Mouse (Mus musculus): ENCODE results near the gene Tmem107. TPM values are rescaled to one million over a fixed set of nuclear protein-coding genes. Genes with fewer than 3 reads are reported as not detected.

Gene Tmem107
- total and polyA plus RNA-seq, 3 experiments = 22.6 to 31.3 (median 30.1) TPM

GRCm38 (mm10) chr11:69051771-69052170 lies 18.8 kb upstream of the Tmem107 start:
- DNase-seq (ENCODE audit: extremely low read depth) = no peak
- TF ChIP-seq ZMIZ1 (IDR thresholded peaks at IDR 0.05; ENCODE audit: low read depth, low read length) (no peak), KAT2A (IDR thresholded peaks at IDR 0.05; ENCODE audit: insufficient replicate concordance, low read length) (no peak), EP300 (IDR thresholded peaks at IDR 0.05; ENCODE audit: low read length) (no peak), SMC3 (IDR thresholded peaks at IDR 0.05; ENCODE audit: low read depth, low read length) (no peak), CHD1 (IDR thresholded peaks at IDR 0.05; ENCODE audit: low read depth, low read length) (no peak)
- Histone ChIP-seq H3K4me1 (ENCODE audit: control insufficient read depth in 1 of 2, insufficient read depth in 2 of 2) (peaks cover 16 to 64% of the 10 kb centered on the region in 2 experiments), H3K9me3 (replicated peaks; ENCODE audit: low read length) (no peaks in the 10 kb centered on the region), H3K4me2 (ENCODE audit: insufficient read depth, low read depth, poor library complexity, severe bottlenecking) (no peak overlapping the region), H3K4me3 (replicated peaks in 1 of 3; ENCODE audit: low read depth in 2 of 3, low read length in 2 of 3, poor library complexity in 1 of 3) (no peak overlapping the region), H3K79me2 (replicated peaks; ENCODE audit: control insufficient read depth, extremely low read depth, insufficient read depth, poor library complexity, severe bottlenecking) (peaks cover 43% of the 10 kb centered on the region), H3K27me3 (replicated peaks) (no peaks in the 10 kb centered on the region), H3K9ac (ENCODE audit: insufficient read depth, low read depth) (no peak overlapping the region), H3K36me3 (replicated peaks in 1 of 2; ENCODE audit: control insufficient read depth in 1 of 2, insufficient read depth in 1 of 2, low read length in 1 of 2) (peaks cover 42 to 78% of the 10 kb centered on the region in 2 experiments), H3K27ac (ENCODE audit: insufficient read depth, low read depth) (no peak overlapping the region)
- in situ Hi-C loops (cut with MboI; ENCODE audit: low pct_ligation_motif_present, low pct_unique_long_range_greater_than_20kb, low sequenced_read_pairs) (no loop called here), dilution Hi-C loops (cut with MboI; ENCODE audit: extremely low pct_ligation_motif_present, extremely low pct_unique_long_range_greater_than_20kb, low sequenced_read_pairs) (no loop called here)

DNA sequence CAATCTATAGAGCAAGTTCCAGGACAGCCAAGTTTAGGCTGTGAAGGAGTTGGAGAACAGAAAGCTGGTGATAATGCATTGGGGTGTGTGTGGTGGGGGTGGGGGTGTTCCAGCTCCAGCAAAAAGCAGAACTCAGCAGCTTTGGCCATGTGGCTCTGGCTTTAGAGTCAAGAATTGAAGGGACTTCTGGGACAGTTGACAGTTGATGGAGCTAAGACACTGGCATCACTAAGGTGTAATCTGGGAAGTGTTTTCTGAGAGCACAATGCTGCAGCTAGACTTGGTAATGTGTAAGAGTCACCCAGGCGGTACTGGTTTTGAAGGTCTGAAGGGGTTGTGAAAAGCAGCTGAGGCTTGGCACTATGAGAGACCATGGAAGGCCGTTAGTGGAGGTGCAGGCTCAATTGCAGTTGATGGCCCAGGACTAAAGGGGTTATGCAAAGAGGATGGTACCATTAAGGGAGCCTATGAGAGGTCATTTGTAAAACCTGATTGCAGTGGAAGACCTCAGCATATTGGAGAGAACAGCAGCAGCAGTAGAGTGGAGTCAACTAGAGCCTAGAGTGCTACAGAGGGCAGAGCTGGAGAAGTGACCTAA lies 17.7 kb upstream of the Tmem107 start:
- TF ChIP-seq ZC3H11A (IDR thresholded peaks at IDR 0.05; ENCODE audit: low read depth, low read length) = no peak
- TF ChIP-seq SMC3 (IDR thresholded peaks at IDR 0.05; ENCODE audit: low read depth, low read length) = no peak
- TF ChIP-seq POLR2AphosphoS2 (IDR thresholded peaks at IDR 0.05; ENCODE audit: low read depth, low read length) = peak; percentile 92
- no peak for DNase-seq (ENCODE audit: extremely low read depth)
- no peak overlapping the region for H3K4me2 ChIP-seq (ENCODE audit: insufficient read depth, low read depth, poor library complexity, severe bottlenecking)
- no peak overlapping the region for H3K4me3 ChIP-seq (replicated peaks in 1 of 3; ENCODE audit: low read depth in 2 of 3, low read length in 2 of 3, poor library complexity in 1 of 3)
- peaks cover 37 to 73% of the 10 kb centered on the region in 2 experiments for H3K36me3 ChIP-seq (replicated peaks in 1 of 2; ENCODE audit: control insufficient read depth in 1 of 2, insufficient read depth in 1 of 2, low read length in 1 of 2)
- H3K27me3 ChIP-seq (replicated peaks) = no peaks in the 10 kb centered on the region
- peaks cover 12 to 56% of the 10 kb centered on the region in 2 experiments for H3K4me1 ChIP-seq (ENCODE audit: control insufficient read depth in 1 of 2, insufficient read depth in 2 of 2)
- dilution Hi-C loops (cut with MboI; ENCODE audit: extremely low pct_ligation_motif_present, extremely low pct_unique_long_range_greater_than_20kb, low sequenced_read_pairs) = no loop called here
- no peak overlapping the region for H3K9ac ChIP-seq (ENCODE audit: insufficient read depth, low read depth)
- peaks cover 32% of the 10 kb centered on the region for H3K79me2 ChIP-seq (replicated peaks; ENCODE audit: control insufficient read depth, extremely low read depth, insufficient read depth, poor library complexity, severe bottlenecking)
- no peaks in the 10 kb centered on the region for H3K9me3 ChIP-seq (replicated peaks; ENCODE audit: low read length)
- H3K27ac ChIP-seq (ENCODE audit: insufficient read depth, low read depth) = no peak overlapping the region
- in situ Hi-C loops (cut with MboI; ENCODE audit: low pct_ligation_motif_present, low pct_unique_long_range_greater_than_20kb, low sequenced_read_pairs) = no loop called here

GRCm38 (mm10) chr11:69053848-69054247 lies 16.8 kb upstream of the Tmem107 start:
- peaks cover 4 to 54% of the 10 kb centered on the region in 2 experiments for H3K4me1 ChIP-seq (ENCODE audit: control insufficient read depth in 1 of 2, insufficient read depth in 2 of 2)
- dilution Hi-C loops (cut with MboI; ENCODE audit: extremely low pct_ligation_motif_present, extremely low pct_unique_long_range_greater_than_20kb, low sequenced_read_pairs) (no loop called here), in situ Hi-C loops (cut with MboI; ENCODE audit: low pct_ligation_motif_present, low pct_unique_long_range_greater_than_20kb, low sequenced_read_pairs) (no loop called here)
- no peak for DNase-seq (ENCODE audit: extremely low read depth)
- no peak overlapping the region for H3K9ac ChIP-seq (ENCODE audit: insufficient read depth, low read depth)
- no peak for TF ChIP-seq PAX5 (IDR thresholded peaks at IDR 0.05; ENCODE audit: low read length)
- TF ChIP-seq MAX (IDR thresholded peaks at IDR 0.05; ENCODE audit: low read length) = 0 out of 2 replicates have a peak, but pooled peaks have one; percentile 15
- TF ChIP-seq POLR2A (IDR thresholded peaks at IDR 0.05; ENCODE audit: low read depth, low read length) = no peak
- no peak for TF ChIP-seq CTCF (conservative IDR thresholded peaks at IDR 0.05 in 1 of 2, IDR thresholded peaks at IDR 0.05 in 1 of 2; ENCODE audit: low read depth in 2 of 2, low read length in 2 of 2)
- no peak for TF ChIP-seq ELF1 (IDR thresholded peaks at IDR 0.05; ENCODE audit: low read depth, low read length)
- TF ChIP-seq MXI1 (IDR thresholded peaks at IDR 0.05; ENCODE audit: low read depth, low read length) = 0 out of 2 replicates have a peak, but pooled peaks have one; percentile 29
- no peak for TF ChIP-seq USF1 (IDR thresholded peaks at IDR 0.05; ENCODE audit: low read depth, low read length)
- TF ChIP-seq RCOR1 (conservative IDR thresholded peaks at IDR 0.05; ENCODE audit: low read depth, low read length) = no peak
- no peak for TF ChIP-seq SIN3A (IDR thresholded peaks at IDR 0.05; ENCODE audit: low read length)
- no peak for TF ChIP-seq RAD21 (IDR thresholded peaks at IDR 0.05; ENCODE audit: low read depth, low read length)
- TF ChIP-seq EP300 (IDR thresholded peaks at IDR 0.05; ENCODE audit: low read length) = no peak
- TF ChIP-seq ZMIZ1 (IDR thresholded peaks at IDR 0.05; ENCODE audit: low read depth, low read length) = no peak
- H3K79me2 ChIP-seq (replicated peaks; ENCODE audit: control insufficient read depth, extremely low read depth, insufficient read depth, poor library complexity, severe bottlenecking) = peaks cover 22% of the 10 kb centered on the region
- no peaks in the 10 kb centered on the region for H3K27me3 ChIP-seq (replicated peaks)
- no peak overlapping the region for H3K27ac ChIP-seq (ENCODE audit: insufficient read depth, low read depth)
- no peak overlapping the region for H3K4me3 ChIP-seq (replicated peaks in 1 of 3; ENCODE audit: low read depth in 2 of 3, low read length in 2 of 3, poor library complexity in 1 of 3)
- no peaks in the 10 kb centered on the region for H3K9me3 ChIP-seq (replicated peaks; ENCODE audit: low read length)
- H3K4me2 ChIP-seq (ENCODE audit: insufficient read depth, low read depth, poor library complexity, severe bottlenecking) = no peak overlapping the region
- peaks cover 27 to 63% of the 10 kb centered on the region in 2 experiments for H3K36me3 ChIP-seq (replicated peaks in 1 of 2; ENCODE audit: control insufficient read depth in 1 of 2, insufficient read depth in 1 of 2, low read length in 1 of 2)
